Mouse (Mus musculus): ENCODE measurements around the gene Slc35f5.

DNA sequence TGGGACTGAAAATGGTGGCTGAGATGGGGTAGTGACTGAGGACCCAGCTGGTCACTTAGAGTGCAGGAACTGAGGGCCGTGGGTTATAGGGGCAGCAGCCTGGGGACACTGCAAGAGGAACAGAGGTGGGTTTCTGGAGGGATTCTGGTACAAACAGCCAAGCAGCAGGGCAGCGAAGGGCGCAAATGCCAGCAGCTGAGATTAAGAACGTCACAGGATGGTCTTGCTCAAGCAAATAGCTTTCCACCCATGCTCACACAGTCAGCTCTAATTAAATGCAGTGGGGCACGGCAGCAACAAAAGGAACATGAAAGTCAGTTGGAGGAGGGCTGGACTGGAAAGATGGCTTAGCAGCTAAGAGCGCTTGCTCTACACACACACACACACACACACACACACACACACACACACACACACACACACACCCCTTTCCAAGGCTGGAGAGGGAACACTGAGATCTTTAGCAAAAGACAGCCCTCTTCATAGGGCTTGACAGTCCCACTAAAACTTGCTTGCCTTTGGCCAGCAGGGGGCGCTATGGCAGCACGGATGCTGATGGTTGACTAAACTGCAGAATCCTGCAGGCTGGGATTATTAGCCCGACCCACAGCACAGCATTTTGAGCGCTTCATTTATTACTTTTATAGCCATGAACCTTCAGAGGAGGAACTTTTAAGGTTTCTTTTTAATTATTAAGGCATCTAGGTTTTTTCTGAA lies 46.9 kb downstream of the Slc35f5 start:
- TF ChIP-seq POLR2AphosphoS2 (IDR thresholded peaks at IDR 0.05; ENCODE audit: insufficient read length, low read depth), result no peak
- no peak for TF ChIP-seq CEBPB (IDR thresholded peaks at IDR 0.05; ENCODE audit: insufficient read depth, poor library complexity, severe bottlenecking)

Data from myocyte (in vitro differentiated cells).